Mouse (Mus musculus): Measurements from ENCODE around the gene Lonrf2.

Lonrf2 gene

GRCm38 (mm10) chr1:38836477-38836872 lies at the start of gene Lonrf2:
Lonrf2 (minus strand) TSS chr1:38836711.
- DNase-seq (ENCODE audit: low read depth, low spot score): no peak

- DNase-seq (ENCODE audit: low read depth, low spot score): no peak
Measured at GRCm38 (mm10) chr1:38885956-38886355, 49.4 kb upstream of the Lonrf2 start.

DNA sequence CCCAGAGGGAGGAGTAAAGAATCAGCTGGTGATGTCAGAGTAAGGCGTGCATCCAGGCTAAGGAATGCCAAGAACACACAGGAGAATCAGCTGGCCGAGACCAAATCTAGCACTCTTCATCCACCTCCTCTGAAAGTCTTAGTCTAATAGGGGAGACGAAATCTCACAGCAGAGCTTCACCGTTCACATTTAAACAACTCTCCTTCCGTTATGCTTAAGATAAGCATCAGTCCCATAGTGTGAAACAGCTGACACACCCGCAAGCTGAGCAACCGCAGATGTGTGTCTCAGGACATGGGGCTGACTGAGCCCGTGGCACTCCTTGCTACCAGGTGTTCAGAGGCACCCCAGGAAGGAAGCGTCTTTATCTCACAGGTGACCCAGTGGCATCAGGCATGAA lies 47.3 kb upstream of the Lonrf2 start:
- DNase-seq (ENCODE audit: low read depth, low spot score): no peak

GRCm38 (mm10) chr1:38882746-38883145 lies 46.2 kb upstream of the Lonrf2 start:
- no peak for DNase-seq (ENCODE audit: low read depth, low spot score)

- DNase-seq (ENCODE audit: low read depth, low spot score): no peak
Measured at GRCm38 (mm10) chr1:38881366-38881765, 44.9 kb upstream of the Lonrf2 start.

GRCm38 (mm10) chr1:38876671-38877382 lies 40.3 kb upstream of the Lonrf2 start:
- no peak for DNase-seq (ENCODE audit: low read depth, low spot score)

GRCm38 (mm10) chr1:38873911-38874310 lies 37.4 kb upstream of the Lonrf2 start:
- DNase-seq (ENCODE audit: low read depth, low spot score): no peak

DNA sequence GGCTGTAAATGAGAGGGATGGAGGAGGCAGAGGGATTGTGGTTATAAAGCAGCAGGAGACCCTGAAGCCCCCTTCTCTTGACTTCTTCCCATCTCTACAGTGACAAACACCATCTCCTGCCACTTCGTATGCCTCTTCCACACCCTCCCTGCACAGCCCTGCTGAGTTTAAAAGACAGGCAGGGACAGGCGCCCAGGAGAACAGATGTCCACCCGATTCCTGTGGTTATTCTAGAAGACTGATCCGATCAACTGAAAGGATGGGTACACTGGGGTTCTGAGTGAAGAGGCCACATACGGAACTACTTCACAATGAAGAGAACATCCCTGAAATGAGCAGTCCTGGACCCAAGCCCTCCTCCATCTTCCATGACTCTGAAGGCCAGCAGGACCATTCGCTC lies 35.3 kb upstream of the Lonrf2 start:
- no peak for DNase-seq (ENCODE audit: low read depth, low spot score)

GRCm38 (mm10) chr1:38869398-38870195 lies 33.1 kb upstream of the Lonrf2 start:
- DNase-seq (ENCODE audit: low read depth, low spot score): no peak

- no peak for DNase-seq (ENCODE audit: low read depth, low spot score)
Measured at GRCm38 (mm10) chr1:38866242-38866641, 29.7 kb upstream of the Lonrf2 start.

- DNase-seq (ENCODE audit: low read depth, low spot score): no peak
Measured at GRCm38 (mm10) chr1:38864341-38864740, 27.8 kb upstream of the Lonrf2 start.

DNA sequence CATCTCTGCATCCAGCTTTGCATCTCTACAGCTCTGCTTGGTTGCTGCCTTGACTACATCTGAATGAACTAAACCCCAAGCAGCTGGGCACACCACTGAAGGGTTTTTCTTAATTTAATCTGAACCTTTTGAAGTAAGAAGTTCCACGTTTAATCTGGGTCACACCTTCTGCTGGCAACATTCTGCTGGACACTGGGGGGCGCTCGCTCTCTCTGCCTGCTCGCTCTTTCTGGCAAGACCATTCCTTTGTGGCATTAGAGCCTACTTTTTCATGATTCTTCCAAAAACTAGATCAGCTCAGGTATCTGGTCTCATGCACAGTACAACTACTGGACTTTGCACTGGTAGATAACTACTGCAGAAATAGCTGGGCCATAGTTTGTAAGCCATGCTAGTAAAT lies 25.7 kb upstream of the Lonrf2 start:
- DNase-seq (ENCODE audit: low read depth, low spot score): no peak

DNA sequence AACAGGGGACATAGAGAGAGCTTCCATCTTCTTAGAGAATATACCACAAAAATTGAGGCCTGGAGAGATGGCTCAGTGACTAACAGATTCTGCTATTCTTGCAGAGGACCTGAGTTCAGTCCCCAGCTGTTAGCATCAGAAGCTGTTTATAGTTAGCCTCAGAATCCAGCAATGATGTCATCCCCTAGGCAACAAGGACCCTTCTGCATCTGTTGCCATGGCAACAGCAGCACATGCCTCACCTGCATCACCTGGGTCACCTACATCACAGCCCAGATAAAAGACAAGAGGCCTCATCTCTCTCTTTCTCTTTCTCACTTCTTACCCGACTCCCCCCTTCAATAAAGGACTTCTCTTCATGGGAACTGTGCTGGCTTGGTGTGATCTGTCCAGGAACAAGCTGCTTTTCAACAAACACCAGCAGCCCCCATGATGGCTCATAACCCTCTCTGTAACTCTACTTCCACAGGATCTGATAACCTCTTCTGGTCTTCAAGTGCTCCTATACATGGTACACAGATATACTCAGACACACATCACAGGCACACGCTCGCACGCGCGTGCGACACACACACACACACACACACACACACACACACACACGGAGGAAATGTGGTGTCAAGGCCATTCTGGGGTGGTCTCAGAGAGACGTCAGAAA lies 24.5 kb upstream of the Lonrf2 start:
- DNase-seq (ENCODE audit: low read depth, low spot score): no peak

DNA sequence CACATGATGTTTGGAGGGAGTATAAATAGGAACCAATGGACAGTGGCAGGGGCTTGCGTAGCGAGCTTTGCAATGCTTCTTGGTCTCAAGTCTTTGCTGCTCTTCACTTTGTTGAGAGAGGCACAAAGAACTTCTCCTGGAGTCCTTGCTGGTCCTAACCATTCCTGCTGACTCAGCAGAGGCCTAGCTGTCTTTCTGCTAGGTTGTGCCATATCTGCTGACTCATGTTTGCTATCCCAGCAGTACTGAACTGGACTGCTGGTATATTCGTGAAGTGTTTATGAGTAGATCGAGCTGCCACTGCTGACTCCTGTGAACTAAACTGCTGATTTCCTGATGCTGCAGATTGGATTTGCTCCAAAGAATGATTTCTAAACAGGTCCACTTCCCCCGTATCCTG lies 23.7 kb upstream of the Lonrf2 start:
- DNase-seq (ENCODE audit: low read depth, low spot score): no peak

DNA sequence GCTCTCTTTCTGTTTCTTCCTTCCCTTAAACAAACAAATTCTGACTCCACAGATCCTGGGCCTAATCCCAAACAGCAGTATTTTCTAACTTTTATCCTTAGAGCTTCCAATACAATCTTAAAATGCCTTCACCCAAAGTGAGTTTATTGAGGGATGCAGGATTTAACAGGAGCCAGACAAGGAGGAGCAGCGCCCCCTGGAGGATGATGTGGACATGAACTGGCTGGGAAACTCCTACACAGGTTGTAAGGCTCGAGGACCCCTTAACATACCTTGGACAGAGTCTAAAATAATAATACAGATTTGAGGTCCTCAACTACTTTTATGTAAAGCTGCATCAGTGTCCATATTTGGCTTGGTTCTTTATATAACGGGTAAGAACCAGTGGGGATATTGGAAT lies 19.7 kb upstream of the Lonrf2 start:
- peak; percentile 16 for DNase-seq (ENCODE audit: low read depth, low spot score)

GRCm38 (mm10) chr1:38852250-38852649 lies 15.7 kb upstream of the Lonrf2 start:
- no peak for DNase-seq (ENCODE audit: low read depth, low spot score)

DNA sequence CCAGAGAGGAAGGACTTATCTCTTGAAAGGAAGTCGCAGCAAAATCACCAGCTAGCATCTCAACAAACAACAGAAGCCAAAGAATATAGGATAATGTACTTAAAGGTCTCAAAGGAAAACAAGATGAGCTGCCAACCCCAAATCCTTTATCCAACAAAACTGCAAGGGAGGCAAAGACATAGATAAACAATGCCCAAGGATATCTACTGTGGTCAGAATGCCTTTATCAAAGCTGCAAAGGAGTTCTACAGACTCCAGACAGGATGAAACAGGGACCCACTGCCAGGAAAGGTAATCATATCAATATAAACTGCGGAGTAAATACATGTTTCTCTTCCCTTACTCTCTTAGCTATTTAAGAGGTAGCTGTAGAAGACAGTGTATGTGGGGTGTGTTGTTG lies 14.1 kb upstream of the Lonrf2 start:
- DNase-seq (ENCODE audit: low read depth, low spot score): no peak

- DNase-seq (ENCODE audit: low read depth, low spot score): no peak
Measured at GRCm38 (mm10) chr1:38848451-38849289, 12.2 kb upstream of the Lonrf2 start.

- no peak for DNase-seq (ENCODE audit: low read depth, low spot score)
Measured at GRCm38 (mm10) chr1:38847975-38848374, 11.5 kb upstream of the Lonrf2 start.

DNA sequence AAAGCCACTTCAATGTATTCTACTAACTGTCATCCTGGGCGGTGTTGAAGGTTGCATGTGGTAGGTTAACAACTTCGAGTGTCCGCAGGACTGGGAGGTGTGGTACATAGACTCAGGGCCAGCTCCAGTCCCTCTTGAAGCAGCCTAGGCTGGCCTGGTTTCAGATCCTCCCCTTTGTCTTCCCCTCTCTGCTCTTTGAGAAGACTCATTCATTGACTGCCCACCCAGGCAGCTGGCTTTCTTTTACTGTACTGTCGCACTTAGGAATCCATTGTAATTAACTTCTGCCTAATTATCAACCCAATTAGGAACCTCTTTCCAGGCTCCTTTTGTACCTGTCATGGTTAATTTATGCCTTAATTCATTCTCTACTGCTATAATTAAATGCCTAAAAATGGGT lies 6.8 kb upstream of the Lonrf2 start:
- DNase-seq (ENCODE audit: low read depth, low spot score): no peak

- no peak for DNase-seq (ENCODE audit: low read depth, low spot score)
Measured at GRCm38 (mm10) chr1:38842861-38843260, 6.3 kb upstream of the Lonrf2 start.

GRCm38 (mm10) chr1:38839944-38840343 lies 3.4 kb upstream of the Lonrf2 start:
- no peak for DNase-seq (ENCODE audit: low read depth, low spot score)
